Mouse (Mus musculus) limb, embryonic 11.5 days (tissue): ENCODE measurements around the gene Pde6h. TPM values are rescaled to one million over a fixed set of nuclear protein-coding genes. Genes with fewer than 3 reads are reported as not detected.
A peak's percentile ranks its signal among the peaks of the same experiment; 100 is the strongest.
"Not testable (repeated sequence)": the region's sequence is repeated elsewhere in the genome, so short reads cannot be mapped to it uniquely, and the experiment has no call there.

Experiments
- ATAC-seq: fragments of 200-750 bp; cut with Nextera tagmentation; 2 replicates; pipeline ENCODE4 v1.8.0; 2017; ENCODE audit warnings: low read depth; ENCODE audit not compliant: insufficient number of reproducible peaks, low FRiP score, low TSS enrichment
- DNase-seq: peaks from one replicate; pipeline ENCODE4 v3.0.0-alpha.2; 2015; ENCODE audit warnings: low spot score
- H3K27ac ChIP-seq: fragments of 300-500 bp; sonication (generic); replicated peaks from 2 replicates; pipeline ENCODE4 v1.5.1; 2014; ENCODE audit warnings: low read depth, mild to moderate bottlenecking, low read length
- H3K27me3 ChIP-seq: fragments of 300-500 bp; sonication (generic); 2 replicates; pipeline ENCODE4 v1.6.1; 2014; ENCODE audit warnings: mild to moderate bottlenecking, low read length, mixed read lengths; ENCODE audit not compliant: control insufficient read depth, insufficient read depth
- H3K36me3 ChIP-seq: fragments of 300-500 bp; sonication (generic); 2 replicates; pipeline ENCODE4 v1.6.1; 2014; ENCODE audit warnings: mild to moderate bottlenecking, low read length, moderate library complexity, mixed read lengths; ENCODE audit not compliant: control insufficient read depth, insufficient read depth
- H3K4me1 ChIP-seq: fragments of 300-500 bp; sonication (generic); 2 replicates; pipeline ENCODE4 v1.6.1; 2014; ENCODE audit warnings: low read length, mixed read lengths; ENCODE audit not compliant: control insufficient read depth, insufficient read depth
- H3K4me2 ChIP-seq: fragments of 300-500 bp; sonication (generic); 2 replicates; pipeline ENCODE4 v1.6.1; 2014; ENCODE audit warnings: low read depth, mild to moderate bottlenecking, moderate library complexity; ENCODE audit not compliant: severe bottlenecking
- H3K4me3 ChIP-seq: fragments of 300-500 bp; sonication (generic); 2 replicates; pipeline ENCODE4 v1.5.1; 2014; ENCODE audit warnings: low read depth, low read length
- H3K9ac ChIP-seq: fragments of 300-500 bp; sonication (generic); 2 replicates; pipeline ENCODE4 v1.6.1; 2014; ENCODE audit warnings: mild to moderate bottlenecking, low read length
- H3K9me3 ChIP-seq: fragments of 300-500 bp; sonication (generic); 2 replicates; pipeline ENCODE4 v1.6.1; 2016; ENCODE audit warnings: low read length; ENCODE audit not compliant: control insufficient read depth
- WGBS: fragments of 180-500 bp; shearing (Covaris S2); extraction: QIAGEN DNeasy Blood & Tissue Kit; methylation state at CpG from one replicate; pipeline ENCODE4 v1.1.7; 2014; 5-methylcytosine and 5-hydroxymethylcytosine counted together
- polyA plus RNA-seq: library from polyadenylated mRNA; unstranded; fragments of >200 nt; fragmentation: Nextera tagmentation; extraction: Ambion mirVana; gene quantifications from 2 replicates; pipeline ENCODE4 v1.2.1, GENCODE M21; 2014

The Pde6h gene
- polyA plus RNA-seq, 1 experiment from 2014 or later = not detected

- WGBS = 72% methylated on average over 13 of the region's 13 CpGs
- Histone ChIP-seq H3K27me3 (no peaks in the 10 kb centered on the region), H3K9ac (no peak overlapping the region), H3K4me1 (0 out of 2 replicates have a peak, but pooled peaks cover 3% of the 10 kb centered on the region), H3K4me2 (no peak overlapping the region), H3K36me3 (no peaks in the 10 kb centered on the region), H3K4me3 (no peak overlapping the region), H3K9me3 (no peaks in the 10 kb centered on the region), H3K27ac (no peak overlapping the region)
- DNase-seq = no peak
- ATAC-seq = no peak
These were observed 41.2 kb downstream of the Pde6h start for GRCm38 (mm10) chr6:136964609-136965510.

- WGBS = 77% methylated on average over 10 of the region's 10 CpGs
- Histone ChIP-seq H3K4me2 (no peak overlapping the region), H3K36me3 (no peaks in the 10 kb centered on the region), H3K27me3 (no peaks in the 10 kb centered on the region), H3K4me3 (no peak overlapping the region), H3K4me1 (0 out of 2 replicates have a peak, but pooled peaks cover 3% of the 10 kb centered on the region), H3K9me3 (no peaks in the 10 kb centered on the region), H3K27ac (no peak overlapping the region), H3K9ac (no peak overlapping the region)
- ATAC-seq (no peak), DNase-seq (no peak)
These were observed 42.3 kb downstream of the Pde6h start for GRCm38 (mm10) chr6:136965912-136966311.

GRCm38 (mm10) chr6:136967466-136967865, 43.8 kb downstream of the Pde6h start:
- WGBS = 70% methylated on average over 4 of the region's 4 CpGs
- Histone ChIP-seq H3K4me3 (no peak overlapping the region), H3K4me1 (0 out of 2 replicates have a peak, but pooled peaks cover 3% of the 10 kb centered on the region), H3K27ac (no peak overlapping the region), H3K9me3 (no peaks in the 10 kb centered on the region), H3K27me3 (no peaks in the 10 kb centered on the region), H3K36me3 (no peaks in the 10 kb centered on the region), H3K9ac (no peak overlapping the region), H3K4me2 (no peak overlapping the region)
- ATAC-seq (no peak), DNase-seq (no peak)

GRCm38 (mm10) chr6:136968877-136969276, 45.2 kb downstream of the Pde6h start:
- not testable (repeated sequence) for ATAC-seq
- WGBS = 51% methylated on average over 4 of the region's 4 CpGs

GRCm38 (mm10) chr6:136979274-136980082, 55.8 kb downstream of the Pde6h start:
- H3K9me3 ChIP-seq = no peaks in the 10 kb centered on the region
- DNase-seq (no peak), ATAC-seq (no peak)
- H3K36me3 ChIP-seq = no peaks in the 10 kb centered on the region
- H3K9ac ChIP-seq = no peak overlapping the region
- H3K27ac ChIP-seq = no peak overlapping the region
- no peaks in the 10 kb centered on the region for H3K27me3 ChIP-seq
- WGBS = 86% methylated on average over 23 of the region's 23 CpGs
- H3K4me3 ChIP-seq = no peak overlapping the region
- H3K4me1 ChIP-seq = 0 out of 2 replicates have a peak, but pooled peaks cover 3% of the 10 kb centered on the region
- no peak overlapping the region for H3K4me2 ChIP-seq

More at GRCm38 (mm10) chr6:136968877-136969276, 45.2 kb downstream of the Pde6h start:
- H3K4me2 ChIP-seq, H3K36me3 ChIP-seq, H3K27me3 ChIP-seq, H3K27ac ChIP-seq, H3K9ac ChIP-seq, H3K9me3 ChIP-seq, H3K4me3 ChIP-seq, H3K4me1 ChIP-seq, DNase-seq: not testable (repeated sequence)

GRCm38 (mm10) chr6:136980331-136980746, 56.7 kb downstream of the Pde6h start:
- peak; percentile 57; the same call in 1 of the 2 replicates for ATAC-seq
- Histone ChIP-seq H3K9me3 (no peaks in the 10 kb centered on the region), H3K4me1 (0 out of 2 replicates have a peak, but pooled peaks cover 3% of the 10 kb centered on the region), H3K9ac (peak overlapping the region; percentile 34; the same call in 1 of the 2 replicates), H3K27me3 (no peaks in the 10 kb centered on the region), H3K36me3 (no peaks in the 10 kb centered on the region), H3K4me3 (no peak overlapping the region), H3K27ac (no peak overlapping the region), H3K4me2 (no peak overlapping the region)
- 24% methylated on average over 3 of the region's 3 CpGs for WGBS
- DNase-seq = peak; percentile 47

GRCm38 (mm10) chr6:136982581-136982980, 58.9 kb downstream of the Pde6h start:
- H3K4me1 ChIP-seq = 0 out of 2 replicates have a peak, but pooled peaks cover 3% of the 10 kb centered on the region
- no peak overlapping the region for H3K27ac ChIP-seq
- no peak overlapping the region for H3K9ac ChIP-seq
- DNase-seq (no peak), ATAC-seq (no peak)
- no peak overlapping the region for H3K4me2 ChIP-seq
- 80% methylated on average over 6 of the region's 6 CpGs for WGBS
- H3K27me3 ChIP-seq = no peaks in the 10 kb centered on the region
- H3K36me3 ChIP-seq = no peaks in the 10 kb centered on the region
- no peaks in the 10 kb centered on the region for H3K9me3 ChIP-seq
- no peak overlapping the region for H3K4me3 ChIP-seq

GRCm38 (mm10) chr6:136983201-136983600, 59.6 kb downstream of the Pde6h start:
- Histone ChIP-seq H3K4me1 (0 out of 2 replicates have a peak, but pooled peaks cover 3% of the 10 kb centered on the region), H3K27me3 (no peaks in the 10 kb centered on the region), H3K4me2 (no peak overlapping the region), H3K9me3 (no peaks in the 10 kb centered on the region), H3K36me3 (no peaks in the 10 kb centered on the region), H3K27ac (no peak overlapping the region), H3K9ac (no peak overlapping the region), H3K4me3 (no peak overlapping the region)
- 38% methylated on average over 7 of the region's 7 CpGs for WGBS
- no peak for ATAC-seq
- no peak for DNase-seq
